Mouse (Mus musculus): Measurements from ENCODE around the gene Zfp710.
"Not testable (repeated sequence)": the region's sequence is repeated elsewhere in the genome, so short reads cannot be mapped to it uniquely, and the experiment has no call there.

The Zfp710 gene

DNA sequence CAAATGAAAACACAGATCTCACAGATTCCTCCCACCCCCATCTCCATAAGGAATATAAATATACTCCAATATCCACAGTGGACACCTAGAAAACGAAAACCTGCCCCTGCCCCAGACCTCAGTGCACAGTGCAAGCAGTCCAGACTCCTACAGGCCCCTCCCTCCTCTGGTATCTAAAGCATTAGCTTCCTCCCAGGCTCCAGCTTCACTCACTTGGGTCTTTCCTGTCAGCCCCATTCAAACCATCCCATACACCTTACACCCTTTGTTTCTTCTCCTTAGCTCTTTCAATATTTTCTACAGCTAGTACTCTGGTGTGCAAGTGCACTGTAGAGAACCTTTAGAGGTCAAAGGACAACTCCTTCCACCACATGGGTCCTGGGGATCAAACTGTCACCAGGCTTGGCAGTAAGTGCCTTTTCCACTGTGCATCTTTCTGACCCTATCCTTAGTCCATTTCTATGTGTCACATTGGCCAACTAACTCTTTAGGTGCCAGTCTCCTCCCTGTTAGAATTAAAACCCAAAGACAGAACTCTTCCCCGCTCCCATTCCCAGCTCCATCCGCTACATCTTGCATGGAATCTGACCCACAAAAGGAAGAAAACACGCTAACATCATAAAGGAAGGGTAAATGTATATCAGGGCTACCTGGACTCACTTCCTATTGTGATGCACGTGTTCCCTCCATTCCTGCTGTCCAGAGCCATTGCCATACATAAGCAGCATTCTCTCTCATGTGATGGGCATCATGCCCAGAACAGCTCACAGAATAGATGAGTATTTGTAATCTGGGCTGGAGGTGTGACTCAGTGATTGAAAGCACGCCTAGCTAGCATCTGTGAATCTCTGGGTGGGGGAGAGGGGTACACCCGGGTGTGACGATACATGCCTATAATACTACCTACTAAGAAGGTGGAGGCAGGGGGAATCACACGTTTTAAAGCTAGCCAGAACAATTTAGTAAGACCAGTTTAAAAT, 86.7 kb downstream of the Zfp710 start:
- no peak for DNase-seq (ENCODE audit: low read depth, low spot score)

DNA sequence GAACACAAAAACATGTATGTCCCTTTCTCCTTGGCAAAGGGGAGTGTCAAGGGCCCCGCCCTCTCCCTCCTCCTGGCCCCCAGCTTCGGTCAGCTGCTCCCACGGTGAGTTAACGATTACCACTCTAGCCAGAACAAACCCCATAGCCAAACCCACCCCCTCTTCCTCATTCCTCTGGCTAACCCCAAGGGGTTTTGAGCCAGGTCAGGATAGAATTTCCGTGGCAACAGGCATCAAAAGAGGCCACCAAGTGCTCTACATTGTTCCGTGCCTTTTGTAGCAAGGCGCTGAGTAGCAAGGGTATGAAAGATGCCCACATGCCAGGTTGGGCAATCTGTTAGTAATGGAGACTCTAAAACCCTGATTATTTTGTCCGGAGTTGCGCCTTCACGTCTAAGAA, 89.4 kb downstream of the Zfp710 start:
- DNase-seq (ENCODE audit: low read depth, low spot score), result no peak

DNA sequence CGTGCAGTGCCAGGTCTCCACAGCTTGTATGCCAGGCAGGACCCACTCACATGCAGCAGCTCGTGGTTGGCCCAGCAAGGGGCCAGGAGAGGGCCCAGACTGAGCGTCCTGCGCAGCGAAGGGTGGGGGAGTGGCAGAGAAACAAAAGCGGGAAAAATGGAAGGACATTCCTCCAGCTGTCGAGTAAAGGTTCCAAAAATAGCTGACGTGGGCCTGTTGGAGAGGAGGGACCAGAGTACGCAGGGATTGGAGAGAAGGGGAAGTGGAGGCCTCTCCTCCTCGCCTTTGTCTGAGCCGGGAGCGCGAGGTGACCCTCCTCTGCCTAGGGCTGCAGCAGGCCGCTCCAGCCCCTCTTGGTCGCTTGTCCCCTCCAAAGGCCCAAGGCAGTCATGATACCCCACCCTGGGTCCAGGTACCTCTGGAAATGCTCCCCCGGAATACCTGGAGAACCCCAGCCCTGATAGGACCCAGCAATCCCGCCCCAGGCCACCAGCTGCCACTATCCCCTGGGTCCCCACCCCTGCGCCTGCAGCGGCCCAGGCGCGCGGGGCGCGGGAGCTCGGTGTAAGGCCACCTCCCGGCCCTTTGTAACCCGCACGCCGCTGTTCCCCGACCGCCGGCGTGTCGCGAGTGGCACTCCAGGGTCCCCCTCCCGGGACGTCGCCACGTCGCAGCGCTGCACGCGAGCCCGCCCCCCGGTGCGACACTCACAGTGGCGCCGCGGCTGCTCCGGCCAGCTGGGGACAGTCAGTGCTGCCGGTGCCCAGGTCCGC, 90.0 kb downstream of the Zfp710 start:
- no peak for DNase-seq (ENCODE audit: low read depth, low spot score)

DNA sequence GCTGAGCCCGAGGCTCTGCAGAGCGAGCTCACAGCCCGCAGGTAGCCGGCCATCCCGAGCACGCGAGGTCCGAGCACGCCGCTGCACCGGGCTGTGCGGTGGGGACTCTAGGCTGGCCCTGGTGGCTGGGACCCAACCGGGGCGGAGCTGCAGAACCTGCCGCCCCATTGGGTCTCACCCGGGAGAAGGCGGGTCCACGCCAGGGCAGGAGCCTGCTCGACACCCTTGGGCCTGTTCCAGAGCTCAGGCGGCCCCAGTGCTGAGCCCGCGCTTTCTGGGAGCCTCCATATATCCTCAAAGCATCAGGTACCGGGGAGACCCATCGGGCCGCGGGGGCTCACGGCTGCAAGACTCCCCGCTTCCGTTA, 90.6 kb downstream of the Zfp710 start, which contains the start of gene Idh2:
TSS of gene Idh2 (minus strand) at position 169 of the 367 bp plus-strand sequence.
- DNase-seq (ENCODE audit: low read depth, low spot score), result peak; percentile 85

DNA sequence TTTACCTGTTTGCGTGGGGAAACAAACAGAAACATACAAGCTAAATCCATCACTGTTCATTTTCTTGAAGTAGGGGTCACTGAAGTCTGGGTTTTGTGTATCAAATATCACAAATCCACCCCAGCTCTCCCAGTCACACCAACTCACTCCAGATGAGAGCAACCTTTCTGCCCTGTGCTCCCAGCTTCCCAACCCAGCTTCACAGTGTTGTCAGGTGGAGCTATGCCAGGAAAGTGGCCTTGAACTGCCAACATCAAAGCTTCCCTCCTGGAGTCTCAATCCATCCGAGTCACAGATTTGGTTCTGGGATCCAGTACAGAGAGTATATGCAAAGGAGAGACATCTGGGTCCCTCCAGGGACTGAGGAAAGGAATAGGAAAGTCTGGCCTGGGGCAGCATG, 91.5 kb downstream of the Zfp710 start:
- no peak for DNase-seq (ENCODE audit: low read depth, low spot score)

DNA sequence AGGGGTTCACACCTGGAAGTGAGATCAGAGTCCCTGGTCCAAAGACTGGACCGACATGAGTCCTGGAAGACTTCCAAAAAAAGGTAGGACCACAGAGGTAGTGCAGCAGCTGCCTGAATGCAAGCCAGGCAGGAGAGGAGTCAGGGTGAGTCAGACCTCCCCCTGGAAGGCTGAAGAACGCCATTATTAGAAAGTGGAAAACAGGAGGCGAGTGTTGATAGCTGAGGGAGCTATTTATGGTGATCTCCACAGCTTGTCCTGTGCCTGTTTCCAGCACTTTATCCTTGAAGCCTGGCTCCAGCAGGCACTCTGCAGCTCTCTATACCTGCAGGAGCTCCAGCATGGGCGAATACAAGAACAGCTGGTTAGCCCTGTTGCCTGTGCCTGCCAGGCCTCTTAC, 94.6 kb downstream of the Zfp710 start:
- DNase-seq (ENCODE audit: low read depth, low spot score), result no peak

DNA sequence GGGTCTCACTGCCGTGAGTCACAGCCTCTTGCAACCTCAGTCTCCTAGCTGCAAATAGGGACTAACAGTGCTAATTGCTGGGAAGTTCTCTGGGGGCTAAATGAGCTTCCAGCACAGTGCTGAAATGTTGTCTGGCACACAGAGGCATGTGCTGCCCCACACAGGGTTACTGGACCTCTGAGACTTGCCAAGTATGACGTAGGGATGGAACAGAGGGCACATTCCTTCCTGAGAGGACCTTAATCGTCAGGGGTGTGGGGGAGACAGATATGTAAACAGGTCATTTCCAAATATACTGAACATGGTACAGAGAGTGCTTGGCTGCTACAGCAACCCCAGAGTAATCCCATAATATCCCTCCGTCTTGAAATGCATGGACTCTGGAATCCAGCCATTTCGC, 96.5 kb downstream of the Zfp710 start:
- no peak for DNase-seq (ENCODE audit: low read depth, low spot score)

DNA sequence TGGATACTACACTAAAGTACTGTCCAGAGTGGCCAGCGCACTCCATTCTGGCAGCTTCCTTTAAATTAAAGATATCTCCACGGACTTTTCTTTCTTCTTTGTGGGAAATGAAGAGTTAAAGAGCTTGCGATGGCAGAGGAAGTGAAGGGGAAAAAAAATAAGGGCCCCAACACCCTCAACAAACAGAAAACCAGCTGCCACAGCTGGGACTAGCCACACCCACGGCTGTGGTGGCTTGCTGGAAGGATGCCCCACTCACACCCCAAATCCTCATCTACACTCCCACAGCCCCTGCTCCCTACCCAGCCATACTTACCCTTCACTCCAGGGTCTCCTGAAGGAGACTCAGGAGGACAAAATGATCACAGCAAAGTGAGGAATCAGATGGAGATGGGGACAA, 98.5 kb downstream of the Zfp710 start:
- DNase-seq (ENCODE audit: low read depth, low spot score), result peak; percentile 59

DNA sequence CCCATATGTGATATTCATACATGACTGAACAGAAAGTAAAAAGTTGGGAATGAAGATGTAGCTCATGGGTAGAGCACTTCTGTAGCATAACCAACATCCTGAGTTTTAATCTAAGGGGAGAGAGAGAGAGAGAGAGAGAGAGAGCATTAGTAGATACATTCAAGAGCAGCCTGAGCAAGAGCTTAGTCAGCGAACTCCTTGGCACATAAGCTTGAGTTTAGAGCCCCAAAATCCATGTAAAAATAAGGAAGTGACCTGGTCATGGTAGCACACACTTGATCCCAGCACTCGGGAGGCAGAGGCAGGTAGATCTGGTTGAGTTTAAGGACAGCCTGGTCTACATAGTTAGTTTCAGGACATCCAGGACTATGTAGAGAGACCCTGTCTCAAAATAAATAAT, 99.1 kb downstream of the Zfp710 start:
- DNase-seq (ENCODE audit: low read depth, low spot score), result no peak

DNA sequence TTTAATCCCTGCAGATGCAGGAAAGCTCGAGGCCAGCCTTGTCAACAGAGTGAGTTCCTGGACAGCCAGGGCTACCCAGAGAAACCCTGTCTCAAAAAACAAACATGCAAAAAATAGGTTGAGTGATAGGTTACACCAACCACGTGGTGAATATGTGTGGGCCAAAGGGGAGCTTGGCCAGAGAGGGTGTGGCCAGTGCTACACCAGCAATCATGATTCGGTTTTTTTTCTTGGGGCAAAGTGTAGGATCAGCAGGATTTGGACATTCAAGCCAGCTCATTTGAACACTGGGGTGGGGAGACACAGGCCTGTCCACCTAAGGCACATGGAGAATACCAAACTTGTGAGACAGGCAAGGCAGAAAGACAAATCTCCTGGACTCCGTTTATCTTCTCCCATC, 104.7 kb downstream of the Zfp710 start:
- no peak for DNase-seq (ENCODE audit: low read depth, low spot score)

DNA sequence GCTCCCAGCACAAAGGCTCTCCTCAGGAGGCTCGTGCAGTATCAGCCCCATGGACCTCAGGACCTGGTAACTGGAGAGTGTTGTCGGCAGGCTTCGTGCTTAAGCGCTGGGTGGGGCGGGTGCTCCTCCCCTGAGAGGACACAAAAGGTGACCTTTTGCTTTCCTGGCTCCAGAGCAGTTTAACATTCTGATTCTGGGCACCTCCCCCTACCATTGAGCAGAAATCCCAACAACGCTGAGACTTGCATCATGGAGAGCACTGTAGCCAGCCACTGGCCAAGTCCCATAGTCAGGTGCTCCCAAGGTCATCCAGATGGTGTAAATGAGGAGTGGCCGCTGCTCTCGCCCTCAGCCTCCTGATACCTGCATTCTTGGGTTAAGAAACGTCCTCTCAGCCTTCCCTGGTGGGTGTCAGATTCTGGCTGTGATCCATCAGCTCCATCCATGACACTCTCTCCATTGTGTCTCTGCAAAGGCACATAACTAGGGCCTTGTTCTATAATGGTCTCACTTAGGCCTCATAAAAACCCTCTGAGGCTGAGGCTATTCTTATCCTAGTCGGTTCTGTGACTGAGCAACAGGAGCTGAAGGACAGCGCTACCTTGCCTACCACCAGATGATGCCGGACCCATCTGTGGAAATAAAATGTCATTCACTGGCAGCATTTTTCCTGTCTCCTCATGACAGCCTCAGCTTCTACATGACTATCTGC, 105.9 kb downstream of the Zfp710 start:
- no peak for DNase-seq (ENCODE audit: low read depth, low spot score)

DNA sequence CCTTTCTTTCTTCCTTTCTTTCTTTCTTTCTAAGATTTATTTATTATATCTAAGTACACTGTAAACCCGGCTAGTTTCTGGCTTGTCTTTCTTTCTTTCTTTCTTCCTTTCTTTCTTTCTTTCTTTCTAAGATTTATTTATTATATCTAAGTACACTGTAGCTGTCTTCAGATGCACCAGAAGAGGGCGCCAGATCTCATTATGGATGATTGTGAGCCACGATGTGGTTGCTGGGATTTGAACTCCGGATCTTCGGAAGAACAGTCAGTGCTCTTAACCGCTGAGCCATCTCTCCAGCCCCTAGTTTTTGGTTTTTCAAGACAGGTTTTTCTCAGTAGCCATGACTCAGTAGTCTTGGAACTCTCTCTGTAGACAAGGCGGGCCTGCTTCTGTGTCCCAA, 106.7 kb downstream of the Zfp710 start:
- DNase-seq (ENCODE audit: low read depth, low spot score), result not testable (repeated sequence)

DNA sequence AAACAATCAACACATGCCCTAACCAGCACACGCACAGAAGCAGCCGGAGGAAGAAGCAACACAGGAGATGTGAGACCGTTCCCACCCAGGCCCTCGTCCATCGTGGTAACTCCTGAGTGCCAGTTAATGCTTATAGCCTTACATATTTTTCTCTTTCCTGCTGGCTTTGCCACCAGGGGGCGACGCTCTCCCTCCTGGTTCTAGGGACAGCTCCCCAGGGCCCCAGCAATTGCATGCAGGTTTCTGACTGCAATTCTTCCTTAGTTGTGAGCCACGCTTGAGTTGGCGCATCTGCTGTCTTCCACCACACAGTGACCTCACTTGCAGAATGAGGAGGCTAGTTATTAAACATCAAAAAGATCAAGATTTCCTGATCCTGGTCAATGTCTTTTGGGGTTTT, 107.9 kb downstream of the Zfp710 start:
- peak; percentile 76 for DNase-seq (ENCODE audit: low read depth, low spot score)

DNA sequence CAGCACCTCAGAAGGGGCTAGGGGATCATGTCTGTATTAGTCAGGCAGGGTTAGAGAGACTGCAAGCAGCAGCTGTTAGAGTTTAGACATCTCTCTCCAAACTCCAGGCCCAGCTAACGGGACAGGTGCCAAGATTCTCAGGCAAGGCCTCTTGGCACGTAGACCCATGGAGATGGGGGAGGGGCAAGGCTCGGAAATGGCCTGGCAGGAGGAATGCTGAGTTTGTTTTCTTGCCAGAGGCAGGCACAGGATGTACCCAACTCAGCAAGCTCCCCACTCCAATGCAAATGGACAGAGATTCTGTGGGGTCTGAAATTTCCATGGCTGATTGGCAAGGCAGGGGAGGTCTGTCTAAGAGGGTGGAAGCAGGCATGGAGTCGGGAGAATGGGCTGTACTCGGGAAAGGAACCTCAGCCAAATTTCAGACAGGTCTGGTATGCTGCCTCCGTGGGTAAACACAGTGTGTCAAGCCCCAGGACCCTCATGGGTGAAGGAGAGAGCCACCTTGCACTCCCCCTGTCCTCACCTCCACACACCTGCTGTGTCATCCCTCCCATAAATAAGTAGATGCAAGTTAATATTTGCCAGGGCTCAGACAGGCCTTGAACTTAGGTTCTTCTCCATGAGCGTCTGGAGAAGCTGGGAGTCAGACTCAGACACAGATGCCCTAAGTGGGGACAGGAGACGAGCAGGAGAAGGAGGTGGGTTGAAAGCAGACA, 110.0 kb downstream of the Zfp710 start:
- no peak for DNase-seq (ENCODE audit: low read depth, low spot score)

DNA sequence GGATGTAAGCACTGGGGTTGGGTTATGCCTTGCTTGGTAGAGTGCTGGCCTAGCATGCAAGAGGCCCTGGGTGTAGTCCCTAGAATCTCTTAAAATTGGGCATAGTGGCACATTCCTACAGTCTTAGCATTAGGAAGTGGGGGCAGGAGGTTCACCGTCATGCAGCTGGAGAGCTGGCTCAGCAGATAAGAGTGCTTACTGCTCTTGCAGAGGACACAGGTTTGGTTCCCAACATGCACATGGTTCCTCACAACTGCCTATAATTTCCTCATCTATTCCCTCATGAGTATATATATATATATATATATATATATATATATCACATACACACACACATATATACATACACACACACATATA, 110.5 kb downstream of the Zfp710 start:
- no peak for DNase-seq (ENCODE audit: low read depth, low spot score)

DNA sequence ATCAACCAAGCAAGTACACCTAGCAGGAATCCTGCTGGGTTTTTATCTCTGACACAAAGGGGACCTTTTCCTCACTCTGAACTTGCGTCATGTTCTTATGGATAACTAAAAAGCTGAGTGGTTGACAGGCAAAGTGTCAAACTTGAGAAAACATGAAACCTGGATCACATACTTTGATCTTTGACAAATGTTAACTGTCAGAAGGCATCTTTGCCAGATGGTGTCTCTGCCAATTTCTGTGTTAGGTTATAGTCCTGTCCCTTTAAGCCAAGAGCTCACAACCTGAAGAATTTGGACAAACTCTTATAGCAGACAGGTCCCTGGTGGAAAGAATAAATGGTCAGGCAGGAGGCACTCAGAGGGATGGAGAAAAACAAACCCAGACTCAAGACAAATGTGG, 113.8 kb downstream of the Zfp710 start:
- DNase-seq (ENCODE audit: low read depth, low spot score), result no peak

DNA sequence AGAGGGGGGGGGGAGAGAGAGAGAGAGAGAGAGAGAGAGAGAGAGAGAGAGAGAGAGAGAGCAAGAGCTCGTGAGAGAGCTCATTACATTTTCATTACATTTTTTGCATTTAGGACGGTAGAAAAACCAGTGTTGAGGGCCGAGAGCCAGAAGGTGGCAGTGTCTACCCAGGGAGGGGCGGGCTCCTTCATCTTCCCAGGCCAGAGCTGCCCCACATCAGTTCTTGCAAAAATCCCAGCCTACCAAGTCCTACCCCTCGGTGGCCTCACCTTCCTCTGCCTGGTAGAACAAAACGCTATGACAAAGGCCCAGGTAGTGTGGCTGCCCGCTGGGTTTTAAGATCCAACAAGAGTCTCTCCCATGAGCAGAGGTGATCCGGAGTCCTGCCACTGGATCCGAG, 116.2 kb downstream of the Zfp710 start:
- DNase-seq (ENCODE audit: low read depth, low spot score), result peak; percentile 75

All from CD4-positive helper T cell, adult 2 months (primary cell).